Mouse (Mus musculus): ENCODE measurements at regions not wholly inside any gene's neighbourhood (a gene's known extent, or its start where the extent isn't known, plus 50 kb on each side); places are given as distances from the start of the nearest gene placed in this dataset.
A peak's percentile ranks its signal among the peaks of the same experiment; 100 is the strongest.

GRCm38 (mm10) chr5:59669153-59669552 lies 1951.4 kb downstream of the Pcdh7 start:
- no peak overlapping the region for H3K4me2 ChIP-seq (ENCODE audit: low read length)
- no peaks in the 10 kb centered on the region for H3K27me3 ChIP-seq (replicated peaks; ENCODE audit: control insufficient read depth, insufficient read depth, low read length)
- no peaks in the 10 kb centered on the region for H3K36me3 ChIP-seq (ENCODE audit: control insufficient read depth, insufficient read depth)
- H3K4me1 ChIP-seq (replicated peaks; ENCODE audit: control insufficient read depth, insufficient read depth, low read length), result no peaks in the 10 kb centered on the region
- ATAC-seq, result no peak
- no peak overlapping the region for H3K4me3 ChIP-seq (replicated peaks; ENCODE audit: low read length)
- H3K27ac ChIP-seq (ENCODE audit: low read length), result no peak overlapping the region
- WGBS, result 78% methylated on average over 1 of the region's 1 CpGs
- no peak overlapping the region for H3K9ac ChIP-seq (replicated peaks; ENCODE audit: low read depth, low read length)
- H3K9me3 ChIP-seq (ENCODE audit: control insufficient read depth, low read length), result no peaks in the 10 kb centered on the region

DNA sequence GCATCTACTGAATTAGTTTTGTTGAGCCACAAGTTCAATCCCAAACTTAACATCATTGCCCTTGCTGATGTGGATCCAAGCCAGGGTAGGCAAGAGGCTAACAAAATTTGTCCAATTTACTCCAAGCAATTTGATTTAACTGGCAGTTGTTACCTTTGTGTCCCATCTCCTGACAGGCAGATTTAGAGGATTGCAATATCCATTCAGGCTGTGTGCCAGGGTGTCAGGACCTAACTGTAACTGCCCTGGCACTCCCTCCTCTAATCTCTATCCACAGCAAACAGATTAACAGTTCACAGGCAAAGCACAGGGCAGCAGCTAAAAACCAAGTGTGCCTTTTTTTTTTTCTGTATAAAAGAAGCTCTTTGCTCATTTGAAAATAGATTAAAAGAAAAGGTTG lies 1982.2 kb downstream of the Pcdh7 start:
- no peaks in the 10 kb centered on the region for H3K27me3 ChIP-seq (replicated peaks; ENCODE audit: control insufficient read depth, insufficient read depth, low read length)
- no peaks in the 10 kb centered on the region for H3K9me3 ChIP-seq (ENCODE audit: control insufficient read depth, low read length)
- H3K27ac ChIP-seq (ENCODE audit: low read length), result no peak overlapping the region
- H3K9ac ChIP-seq (replicated peaks; ENCODE audit: low read depth, low read length), result no peak overlapping the region
- no peak overlapping the region for H3K4me3 ChIP-seq (replicated peaks; ENCODE audit: low read length)
- H3K36me3 ChIP-seq (ENCODE audit: control insufficient read depth, insufficient read depth), result no peaks in the 10 kb centered on the region
- H3K4me2 ChIP-seq (ENCODE audit: low read length), result no peak overlapping the region
- no peaks in the 10 kb centered on the region; the same call in 1 of the 2 replicates for H3K4me1 ChIP-seq (replicated peaks; ENCODE audit: control insufficient read depth, insufficient read depth, low read length)
- ATAC-seq, result no peak

- Histone ChIP-seq H3K36me3 (ENCODE audit: control insufficient read depth, insufficient read depth) (no peaks in the 10 kb centered on the region), H3K4me2 (ENCODE audit: low read length) (no peak overlapping the region), H3K27ac (ENCODE audit: low read length) (no peak overlapping the region), H3K27me3 (replicated peaks; ENCODE audit: control insufficient read depth, insufficient read depth, low read length) (no peaks in the 10 kb centered on the region), H3K4me3 (replicated peaks; ENCODE audit: low read length) (no peak overlapping the region), H3K9ac (replicated peaks; ENCODE audit: low read depth, low read length) (no peak overlapping the region), H3K9me3 (ENCODE audit: control insufficient read depth, low read length) (no peaks in the 10 kb centered on the region), H3K4me1 (replicated peaks; ENCODE audit: control insufficient read depth, insufficient read depth, low read length) (no peaks in the 10 kb centered on the region)
- ATAC-seq, result no peak
- 67% methylated on average over 2 of the region's 2 CpGs for WGBS
These were observed 1997.7 kb downstream of the Pcdh7 start for GRCm38 (mm10) chr5:59715457-59715856.

DNA sequence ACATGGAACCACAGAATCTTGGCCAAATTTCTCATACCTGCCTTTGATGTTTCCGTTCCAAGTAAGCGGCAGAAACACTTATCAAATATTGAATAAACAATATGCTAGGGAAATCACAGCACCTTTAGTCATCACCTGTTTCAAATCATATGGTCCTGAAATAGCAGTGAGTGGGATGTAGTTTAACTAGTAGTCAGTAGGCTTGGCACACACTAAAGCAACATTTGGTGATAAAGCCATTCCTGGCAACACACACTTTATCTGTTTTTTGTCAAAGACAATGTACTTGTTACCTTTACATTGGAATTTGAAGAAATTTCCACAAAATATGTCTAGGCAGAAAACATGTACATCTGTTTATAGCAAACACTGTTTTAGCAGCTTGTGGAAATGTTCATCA lies 2038.5 kb downstream of the Pcdh7 start:
- no peak overlapping the region for H3K9ac ChIP-seq (replicated peaks; ENCODE audit: low read depth, low read length)
- H3K4me3 ChIP-seq (replicated peaks; ENCODE audit: low read length), result no peak overlapping the region
- H3K9me3 ChIP-seq (ENCODE audit: control insufficient read depth, low read length), result no peaks in the 10 kb centered on the region
- no peaks in the 10 kb centered on the region for H3K36me3 ChIP-seq (ENCODE audit: control insufficient read depth, insufficient read depth)
- no peaks in the 10 kb centered on the region for H3K27me3 ChIP-seq (replicated peaks; ENCODE audit: control insufficient read depth, insufficient read depth, low read length)
- H3K4me2 ChIP-seq (ENCODE audit: low read length), result no peak overlapping the region
- no peaks in the 10 kb centered on the region for H3K4me1 ChIP-seq (replicated peaks; ENCODE audit: control insufficient read depth, insufficient read depth, low read length)
- no peak overlapping the region for H3K27ac ChIP-seq (ENCODE audit: low read length)
- 75% methylated on average over 2 of the region's 2 CpGs for WGBS
- ATAC-seq, result peak; percentile 49

- Histone ChIP-seq H3K9me3 (ENCODE audit: control insufficient read depth, low read length) (no peaks in the 10 kb centered on the region), H3K4me2 (ENCODE audit: low read length) (no peak overlapping the region), H3K4me3 (replicated peaks; ENCODE audit: low read length) (no peak overlapping the region), H3K36me3 (ENCODE audit: control insufficient read depth, insufficient read depth) (no peaks in the 10 kb centered on the region), H3K27me3 (replicated peaks; ENCODE audit: control insufficient read depth, insufficient read depth, low read length) (no peaks in the 10 kb centered on the region), H3K9ac (replicated peaks; ENCODE audit: low read depth, low read length) (no peak overlapping the region), H3K27ac (ENCODE audit: low read length) (no peak overlapping the region), H3K4me1 (replicated peaks; ENCODE audit: control insufficient read depth, insufficient read depth, low read length) (no peaks in the 10 kb centered on the region)
- peak; percentile 83 for ATAC-seq
- 59% methylated on average over 4 of the region's 4 CpGs for WGBS
These were observed 2039.1 kb downstream of the Pcdh7 start for GRCm38 (mm10) chr5:59756660-59757415.
